Mouse (Mus musculus) urinary bladder, postnatal 0 days (tissue): ENCODE data around the gene Sfxn3. TPM values are rescaled to one million over a fixed set of nuclear protein-coding genes. Genes with fewer than 3 reads are reported as not detected.

ENCODE experiments used
- polyA plus RNA-seq: library from polyadenylated mRNA; unstranded; fragments of >200 nt; fragmentation: Nextera tagmentation; extraction: Ambion mirVana; gene quantifications from 2 replicates; pipeline ENCODE4 v1.2.1, GENCODE M21; 2015

The Sfxn3 gene
- polyA plus RNA-seq = 50.3 and 53.7 TPM in 2 replicates

DNA sequence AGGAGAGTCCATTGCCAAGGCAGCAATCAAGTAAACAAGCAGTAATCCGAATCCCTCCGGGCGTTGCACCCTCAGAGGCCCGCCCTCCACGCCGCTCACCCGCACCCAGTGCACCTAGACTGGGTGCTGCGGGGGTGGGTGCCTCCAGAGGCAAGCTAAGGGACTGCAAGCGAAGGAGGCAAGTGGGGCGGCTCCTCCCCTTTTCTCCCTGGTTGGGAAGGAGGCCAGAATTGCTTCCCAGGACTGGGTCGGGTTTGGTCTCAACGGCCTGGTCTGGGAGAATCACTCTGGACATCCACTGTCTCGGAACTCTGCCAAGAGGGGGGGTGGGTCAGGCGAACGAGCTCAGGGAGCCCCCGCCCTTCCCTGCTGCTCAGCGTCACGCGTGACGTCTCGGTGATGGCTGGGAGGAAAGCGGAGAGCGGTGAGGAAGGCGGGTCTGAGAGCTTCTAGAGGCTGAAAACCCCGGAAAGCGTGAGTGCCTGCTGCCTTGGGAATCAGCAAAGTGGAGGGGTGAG lies at the start of gene Sfxn3:
Sfxn3 (plus strand) TSS at position 87 of the 518 bp plus-strand sequence.

GRCm38 (mm10) chr19:45005444-45005843 lies 41.9 kb upstream of the Sfxn3 start, which contains the start of gene Twnk:
Gene Twnk (plus strand): TSS chr19:45005663.

GRCm38 (mm10) chr19:45005957-45006712 lies 41.2 kb upstream of the Sfxn3 start, which contains the start of gene Mrpl43:
Gene Mrpl43 (minus strand): TSS chr19:45006442.

GRCm38 (mm10) chr19:45014335-45014971 lies 32.9 kb upstream of the Sfxn3 start, which contains the start of gene Lzts2:
Gene Lzts2 (plus strand): TSS chr19:45014414.

GRCm38 (mm10) chr19:45045651-45046050 lies 1.7 kb upstream of the Sfxn3 start, which contains the start of gene Pdzd7:
Gene Pdzd7 (minus strand): TSS chr19:45045717.

DNA sequence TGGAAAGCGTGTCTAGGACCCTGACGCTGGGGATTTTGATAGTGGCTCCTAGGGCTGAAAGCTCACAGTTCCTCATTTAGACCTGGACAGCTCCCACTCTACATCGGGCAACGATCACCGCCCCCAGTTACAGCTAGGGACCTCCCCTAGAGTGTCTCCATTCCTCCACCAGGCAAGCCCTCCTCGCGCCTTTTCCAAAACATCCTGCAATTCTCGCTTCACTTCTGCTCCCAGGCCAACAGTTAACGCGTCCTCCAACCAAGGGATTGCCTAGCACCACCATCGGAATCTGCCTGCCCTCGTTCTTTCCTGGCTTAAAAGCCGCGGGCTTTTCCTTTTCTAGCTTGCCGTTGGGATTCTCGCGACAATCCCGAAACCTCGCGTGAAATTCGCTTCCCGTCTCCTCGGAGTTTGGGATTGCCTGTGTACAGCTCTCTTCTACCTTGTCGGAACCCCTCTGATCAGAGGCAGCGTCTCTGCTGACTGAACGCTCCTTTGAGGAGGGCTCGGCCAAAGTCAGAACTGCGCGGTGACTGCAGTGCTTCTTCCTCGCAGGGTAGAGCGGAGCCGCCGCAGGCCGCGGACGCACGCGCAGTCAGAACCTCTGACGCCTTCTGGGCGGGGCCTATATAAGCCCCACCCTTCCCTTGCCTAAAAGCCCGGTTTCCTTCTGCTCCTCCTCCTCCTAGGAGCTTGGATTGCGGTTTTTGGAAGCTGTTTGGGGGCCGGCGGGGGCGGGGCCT lies 27.4 kb downstream of the Sfxn3 start, which contains the start of gene Kazald1:
Kazald1 (plus strand) TSS at position 662 of the 743 bp plus-strand sequence.

Other genes with a start within 250 kb of the Sfxn3 start
- 14.2 and 15.9 TPM in 2 replicates for gene Slf2, start 116.4 kb upstream of the Sfxn3 start, polyA plus RNA-seq
- gene Sema4g, start 58.4 kb upstream of the Sfxn3 start, polyA plus RNA-seq = 0.79 and 1.2 TPM in 2 replicates
- gene Twnk, start 41.8 kb upstream of the Sfxn3 start, polyA plus RNA-seq = 7.5 and 7.7 TPM in 2 replicates
- gene Mrpl43, start 41.1 kb upstream of the Sfxn3 start, polyA plus RNA-seq = 54.7 and 55.8 TPM in 2 replicates
- 49.2 and 50.8 TPM in 2 replicates for gene Lzts2, start 33.1 kb upstream of the Sfxn3 start, polyA plus RNA-seq
- gene Pdzd7, start 1.8 kb upstream of the Sfxn3 start, polyA plus RNA-seq = 0.19 and 0.25 TPM in 2 replicates
- 10.8 and 11.4 TPM in 2 replicates for gene Kazald1, start 27.7 kb downstream of the Sfxn3 start, polyA plus RNA-seq
- gene Tlx1, start 103.2 kb downstream of the Sfxn3 start, polyA plus RNA-seq = not detected in 2 replicates
- 0.05 TPM in 1 of 2 replicates, not detected in the other for gene Lbx1, start 188.3 kb downstream of the Sfxn3 start, polyA plus RNA-seq